Mouse (Mus musculus): ENCODE measurements around the gene Fam214b.
A peak's percentile ranks its signal among the peaks of the same experiment; 100 is the strongest.

Gene Fam214b

GRCm38 (mm10) chr4:43045659-43046302 is at the start of gene Fam214b:
Gene Fam214b (minus strand): TSS chr4:43046220.
- DNase-seq (ENCODE audit: low read depth, low spot score) = peak; percentile 99

GRCm38 (mm10) chr4:43091183-43091582 is 45.2 kb upstream of the Fam214b start:
- no peak for DNase-seq (ENCODE audit: low read depth, low spot score)

- DNase-seq (ENCODE audit: low read depth, low spot score) = no peak
Measured at GRCm38 (mm10) chr4:43089950-43090349, 43.9 kb upstream of the Fam214b start.

DNA sequence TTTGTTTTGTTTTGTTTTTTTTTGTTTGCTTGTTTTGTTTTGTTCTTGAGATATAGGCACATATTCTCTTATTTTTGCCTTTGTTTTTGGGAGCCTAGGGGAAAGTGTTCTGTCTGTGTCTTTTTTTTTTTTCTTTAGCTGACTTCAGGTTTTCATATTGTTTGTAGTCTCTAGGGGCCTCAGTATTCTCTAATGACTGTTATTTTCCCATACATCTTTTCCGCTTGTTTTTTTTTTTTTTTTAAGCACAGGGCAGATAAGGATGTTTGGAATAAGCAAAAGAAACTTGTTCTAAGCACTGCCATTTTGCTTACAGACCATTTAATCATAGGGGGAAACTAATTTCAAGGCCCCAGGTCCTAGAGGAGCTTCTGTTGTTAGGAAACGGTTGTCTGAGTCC is 36.4 kb upstream of the Fam214b start:
- DNase-seq (ENCODE audit: low read depth, low spot score) = no peak

GRCm38 (mm10) chr4:43078071-43078718 is 32.2 kb upstream of the Fam214b start:
- DNase-seq (ENCODE audit: low read depth, low spot score) = no peak

- no peak for DNase-seq (ENCODE audit: low read depth, low spot score)
Measured at GRCm38 (mm10) chr4:43074923-43075322, 28.9 kb upstream of the Fam214b start.

GRCm38 (mm10) chr4:43065471-43065870 is 19.5 kb upstream of the Fam214b start:
- DNase-seq (ENCODE audit: low read depth, low spot score) = no peak

DNA sequence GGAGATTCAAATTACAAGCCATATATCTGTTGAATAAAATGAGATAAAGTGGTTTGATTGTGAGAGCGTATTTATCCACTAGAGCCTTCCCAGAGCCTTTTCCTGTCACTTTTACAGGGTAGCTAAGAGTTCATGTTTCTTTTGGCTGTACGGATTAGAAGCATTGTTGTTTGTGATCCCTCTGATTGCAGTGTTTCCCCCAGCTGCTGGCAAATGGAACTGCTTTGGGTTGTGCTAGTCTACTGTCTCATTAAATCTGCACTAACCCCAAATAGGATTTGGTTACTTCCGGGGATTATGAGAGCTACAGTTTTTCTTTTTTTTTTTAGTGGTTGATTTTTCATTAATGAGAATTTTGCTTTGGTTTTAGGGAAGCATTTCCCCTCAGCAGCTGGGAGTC is 14.3 kb upstream of the Fam214b start:
- DNase-seq (ENCODE audit: low read depth, low spot score) = no peak

DNA sequence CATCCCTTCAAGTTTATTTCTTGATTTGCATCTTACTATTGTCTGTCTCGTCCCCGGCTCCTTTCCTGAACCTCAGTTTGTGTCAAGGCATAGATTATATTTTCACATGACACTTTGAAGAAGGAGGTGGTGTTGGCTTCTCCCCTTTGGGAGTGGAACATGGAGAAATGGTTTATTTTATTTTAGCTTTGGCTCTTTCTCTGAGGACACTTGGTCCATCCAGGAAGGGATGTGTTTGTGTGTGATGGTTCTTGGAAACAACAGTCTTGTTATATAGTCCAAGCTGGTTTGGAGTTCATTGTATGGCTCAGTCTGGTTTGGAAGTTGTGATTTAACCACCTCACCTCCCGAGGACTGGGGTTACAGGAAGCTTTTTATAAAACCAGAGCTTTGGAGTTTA is 13.7 kb upstream of the Fam214b start:
- no peak for DNase-seq (ENCODE audit: low read depth, low spot score)

GRCm38 (mm10) chr4:43058753-43059654 is 13.0 kb upstream of the Fam214b start, which contains the start of gene Unc13b:
Gene Unc13b (plus strand): TSS chr4:43058953.
- peak; percentile 97 for DNase-seq (ENCODE audit: low read depth, low spot score)

DNA sequence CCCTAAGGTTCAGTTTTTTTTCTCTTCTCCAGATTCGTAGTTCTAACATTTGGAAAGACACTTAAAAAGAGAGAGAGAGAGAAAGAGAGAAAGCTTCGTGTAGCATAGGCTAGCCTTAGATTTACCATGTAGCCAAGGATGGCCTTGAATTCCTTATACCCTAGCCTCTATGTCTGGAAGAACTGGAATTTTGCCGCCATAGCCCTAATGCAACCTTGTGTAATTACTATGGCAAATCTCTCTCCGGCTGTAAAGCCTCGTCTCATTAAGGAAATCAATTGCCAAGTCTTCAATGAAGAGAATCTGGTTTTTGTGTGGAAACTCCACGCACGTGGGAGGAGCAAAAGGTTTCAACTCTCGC is 12.4 kb upstream of the Fam214b start:
- no peak for DNase-seq (ENCODE audit: low read depth, low spot score)

GRCm38 (mm10) chr4:43057654-43058053 is 11.6 kb upstream of the Fam214b start:
- DNase-seq (ENCODE audit: low read depth, low spot score) = no peak

GRCm38 (mm10) chr4:43052627-43053026 is 6.6 kb upstream of the Fam214b start:
- DNase-seq (ENCODE audit: low read depth, low spot score) = peak; percentile 86

DNA sequence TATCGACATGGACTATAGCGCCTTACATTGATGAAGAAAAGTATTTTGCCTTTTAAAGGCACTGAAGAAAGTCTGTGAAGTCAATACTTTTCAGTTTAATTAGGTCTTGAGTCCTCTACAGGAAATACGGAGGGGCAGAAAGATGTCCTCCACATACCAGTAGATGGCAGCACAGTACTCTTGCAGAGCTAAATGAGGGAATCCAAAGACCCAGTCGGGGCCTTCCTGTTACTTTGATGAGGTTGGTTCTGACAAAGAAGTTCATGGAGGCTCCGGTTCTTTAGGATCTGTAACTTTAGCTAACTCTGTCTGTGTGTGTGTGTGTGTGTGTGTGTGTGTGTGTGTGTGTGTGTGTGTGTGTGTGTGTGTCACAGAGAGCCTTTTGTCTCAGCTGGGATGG is 1.2 kb upstream of the Fam214b start:
- peak; percentile 91 for DNase-seq (ENCODE audit: low read depth, low spot score)

DNA sequence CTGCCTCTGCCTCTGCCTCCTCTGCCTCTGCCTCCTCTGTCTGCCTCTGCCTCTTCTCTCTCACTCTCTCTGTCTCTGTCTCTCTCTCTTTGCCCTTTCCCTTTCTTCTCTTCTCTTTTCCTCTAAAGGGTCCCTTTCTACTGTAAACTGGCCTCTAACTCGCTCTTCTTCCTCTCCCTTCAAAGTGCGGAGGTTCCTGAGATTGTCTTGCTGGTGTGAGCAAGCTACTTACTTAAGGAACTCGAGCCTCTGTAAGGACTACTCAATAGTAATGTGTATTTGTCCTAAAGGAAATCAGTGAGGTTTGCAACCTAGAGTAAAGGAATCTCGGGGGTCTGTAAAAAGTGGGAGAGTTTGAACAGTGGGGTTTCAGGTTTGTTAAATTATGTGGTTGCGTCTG is 587 bp upstream of the Fam214b start:
- DNase-seq (ENCODE audit: low read depth, low spot score) = no peak

DNA sequence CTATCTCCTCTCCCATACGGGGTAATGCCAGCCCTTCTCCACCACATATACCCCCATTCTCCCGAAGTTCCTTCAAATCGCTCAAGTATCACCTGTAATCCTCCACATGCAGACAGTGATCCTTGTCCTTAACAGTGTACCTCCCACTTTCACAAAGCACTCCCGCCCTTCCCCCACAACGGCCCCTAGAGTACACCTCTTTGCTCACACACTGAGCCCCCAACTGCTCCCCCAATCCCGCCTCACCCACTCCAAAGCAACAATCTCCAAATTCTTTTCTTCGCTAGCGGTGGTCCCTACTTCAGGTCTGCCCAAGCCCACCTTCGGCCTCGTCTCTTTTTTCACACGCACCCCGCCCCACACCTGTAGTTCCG is 748 bp downstream of the Fam214b start:
- DNase-seq (ENCODE audit: low read depth, low spot score) = no peak

- DNase-seq (ENCODE audit: low read depth, low spot score) = peak; percentile 28
Measured at GRCm38 (mm10) chr4:43044673-43045072, 1.3 kb downstream of the Fam214b start.

GRCm38 (mm10) chr4:43043644-43044357 is 2.2 kb downstream of the Fam214b start:
- DNase-seq (ENCODE audit: low read depth, low spot score) = peak; percentile 97

DNA sequence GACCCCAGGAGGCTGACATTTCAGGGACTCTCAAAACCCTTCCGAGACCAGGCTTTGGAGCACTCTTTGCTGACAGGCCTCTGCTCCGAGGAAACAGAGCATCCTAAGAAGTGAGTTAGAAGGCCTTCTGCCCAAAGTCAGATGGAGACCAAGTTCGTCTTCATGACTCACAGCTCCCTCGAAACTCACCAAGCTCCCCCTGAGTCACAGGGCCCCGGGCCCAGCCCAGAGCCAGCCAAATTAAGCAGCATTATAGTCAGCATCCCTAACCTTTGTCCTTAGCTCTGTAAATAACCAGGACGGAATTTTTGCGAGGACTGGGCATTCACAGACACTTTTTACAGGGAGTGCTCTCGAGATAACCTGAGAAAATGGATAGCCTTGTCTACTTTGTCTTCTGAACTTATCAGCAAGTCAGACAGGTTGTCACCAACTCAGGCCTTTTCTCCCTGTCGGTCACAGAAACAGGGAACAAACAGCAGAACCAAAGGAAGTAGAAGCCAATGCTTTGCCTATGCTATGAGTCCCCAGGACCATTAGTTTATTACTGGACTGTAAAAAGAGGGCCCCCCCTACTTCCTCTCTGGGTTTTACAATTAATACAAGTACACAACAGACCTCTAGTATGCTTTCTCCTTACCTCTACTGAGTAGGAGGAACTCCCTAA is 5.0 kb downstream of the Fam214b start:
- DNase-seq (ENCODE audit: low read depth, low spot score) = no peak

- peak; percentile 99 for DNase-seq (ENCODE audit: low read depth, low spot score)
Measured at GRCm38 (mm10) chr4:43040114-43040572, 5.9 kb downstream of the Fam214b start.

DNA sequence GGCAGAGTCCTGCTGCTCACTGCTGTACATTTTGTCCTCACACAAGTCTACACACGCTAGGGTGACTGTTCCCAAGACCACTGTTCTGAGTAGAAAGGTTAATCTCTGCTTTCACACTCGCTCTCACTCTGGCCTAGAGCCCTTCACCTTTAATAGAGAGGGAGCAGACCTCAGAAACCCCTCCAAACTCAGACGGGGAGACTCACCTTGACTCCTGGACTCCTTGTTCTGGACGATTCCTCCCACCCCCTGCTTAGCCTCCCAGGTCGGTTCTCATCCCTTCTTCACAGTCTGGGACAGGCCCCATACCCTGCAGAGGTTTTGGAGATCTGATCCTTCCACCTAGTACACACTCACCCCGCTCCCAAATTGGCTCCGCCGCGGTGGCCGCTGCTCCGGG is 6.4 kb downstream of the Fam214b start:
- no peak for DNase-seq (ENCODE audit: low read depth, low spot score)

All from R1 (cell line).